Comparison of ENCODE assay signal across 8 mouse cellular contexts in the genomic region with DNA sequence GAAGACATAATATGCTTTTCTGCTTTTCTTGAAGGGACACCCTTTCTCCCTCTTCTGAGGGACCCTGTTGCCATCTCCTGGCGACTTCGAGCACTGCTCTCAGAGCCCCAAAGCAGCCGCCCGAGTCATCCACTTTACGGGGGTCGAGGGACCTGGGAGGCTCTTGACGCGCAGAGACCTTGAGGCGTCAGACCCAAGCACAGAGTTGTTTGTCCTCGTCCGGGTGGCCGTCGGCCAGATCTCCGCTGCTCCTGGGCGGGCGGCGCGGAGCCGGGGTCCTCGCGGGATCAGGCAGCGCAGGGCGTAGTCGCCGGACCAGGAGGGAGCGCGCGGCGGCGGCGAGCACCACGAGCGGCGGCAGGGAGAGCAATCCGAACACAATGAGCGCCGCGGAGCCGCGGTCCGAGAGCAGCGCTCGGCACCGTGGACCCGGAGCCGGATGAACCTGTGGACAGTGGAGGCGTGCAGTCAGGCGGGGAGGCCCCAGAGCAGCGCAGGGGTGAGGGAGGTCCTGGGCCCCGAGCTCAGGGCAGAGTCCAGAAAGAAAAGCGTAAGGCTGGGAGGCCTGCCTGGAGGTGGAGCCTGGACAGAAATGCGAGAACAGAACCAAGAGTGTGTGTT. TPM values are rescaled to one million over a fixed set of nuclear protein-coding genes. Genes with fewer than 3 reads are reported as not detected.
DNase-seq lines count a peak whose midpoint lies in the region; ATAC-seq and TF ChIP-seq lines count a peak whose summit lies in the region.

No protein-coding gene starts in this region.

- no peaks in the 10 kb centered on the region for H3K36me3 ChIP-seq in hindbrain, embryonic 16.5 days (ENCODE audit: control insufficient read depth, insufficient read depth, low read length)

- H3K9me3 ChIP-seq in hindbrain, embryonic 16.5 days (ENCODE audit: control insufficient read depth, low read length), result no peaks in the 10 kb centered on the region

- peak; percentile 84 to 94 for DNase-seq in adrenal gland, adult (ENCODE audit: inconsistent age in 2 of 2, low spot score in 1 of 2)
- DNase-seq in gastrocnemius, adult 2 months, result peak; percentile 91
- DNase-seq in left cerebral cortex, postnatal 36 days (ENCODE audit: low spot score in 2 of 2), result peak; percentile 82 to 83
- DNase-seq in mesoderm, embryonic 11.5 days (ENCODE audit: low read depth, low spot score), result peak; percentile 81
- peak; percentile 84 for DNase-seq in right cerebral cortex, postnatal 25 days

- H3K4me1 ChIP-seq in hindbrain, embryonic 16.5 days (ENCODE audit: control insufficient read depth, insufficient read depth, low read depth, low read length), result peaks cover 4% of the 10 kb centered on the region; the same call in 1 of the 2 replicates

- H3K4me3 ChIP-seq in gastrocnemius, adult 2 months, result peak overlapping the region; percentile 90
- H3K4me3 ChIP-seq in hindbrain, embryonic 16.5 days (ENCODE audit: low read length), result peak overlapping the region; percentile 69

- under 1% methylated on average over 52 of the region's 52 CpGs for WGBS in hindbrain, embryonic 16.5 days

- no peaks in the 10 kb centered on the region for H3K27me3 ChIP-seq in hindbrain, embryonic 16.5 days (replicated peaks; ENCODE audit: control insufficient read depth, insufficient read depth, low read length)

- H3K27ac ChIP-seq in gastrocnemius, adult 2 months, result peak overlapping the region; percentile 97
- peak overlapping the region; percentile 89 for H3K27ac ChIP-seq in hindbrain, embryonic 16.5 days (ENCODE audit: low read depth, low read length)

- ATAC-seq in common myeloid progenitor, adult 5-6 weeks (replicated peaks; ENCODE audit: low read depth, poor library complexity, severe bottlenecking), result peak; percentile 71
- peak; percentile 92 for ATAC-seq in hindbrain, embryonic 16.5 days
- ATAC-seq in activated CD4-positive, CD25-positive, alpha-beta regulatory T cell, adult 4 months, result no peak

- peak overlapping the region; percentile 80 for H3K4me2 ChIP-seq in hindbrain, embryonic 16.5 days (ENCODE audit: low read length)

- peak; percentile 88 for TF ChIP-seq CTCF in gastrocnemius, adult 2 months (IDR thresholded peaks at IDR 0.05)

- intact Hi-C loops in gastrocnemius, adult 2 months (cut with DNase I), result loop anchor here (1.0 kb wide), 1 partner anchor 14 kb away; no protein-coding TSS in a partner anchor
- intact Hi-C loops in left cerebral cortex, postnatal 36 days (cut with DNase I), result loop anchor here (2.0 kb wide), 1 partner anchor 13 kb away; no protein-coding TSS in a partner anchor

- peak overlapping the region; percentile 85 for H3K9ac ChIP-seq in hindbrain, embryonic 16.5 days (ENCODE audit: low read depth, low read length)

RNA-seq across cellular contexts. Expression of a gene that starts 1.5 kb away (rescaled TPM):
- not detected in 2 replicates for total RNA-seq in common myeloid progenitor, adult 5-6 weeks (2017)
- total RNA-seq in gastrocnemius, adult 2 months (2021), result 1 to 10 TPM in 1 of 2 experiments, under 1 TPM in 1; 0.66 to 1.1 TPM
- polyA plus RNA-seq in hindbrain, embryonic 16.5 days (2015; fragmentation: Nextera tagmentation; extraction: Ambion mirVana), result 0.89 and 1.3 TPM in 2 replicates
- total RNA-seq in left cerebral cortex, postnatal 36 days (2021), result 10 to 100 TPM; 18.3 to 30.0 TPM
- polyA plus RNA-seq in activated CD4-positive, CD25-positive, alpha-beta regulatory T cell, adult 4 months (2017; shearing (Covaris generic)), result under 1 TPM in 1 of 2 experiments, not detected in 1; 0.16 TPM

RNA-seq across cellular contexts. Expression of a gene that starts 6.0 kb away (rescaled TPM):
- not detected in 2 replicates for total RNA-seq in common myeloid progenitor, adult 5-6 weeks (2017)
- not detected for total RNA-seq in gastrocnemius, adult 2 months (2021)
- not detected in 2 replicates for polyA plus RNA-seq in hindbrain, embryonic 16.5 days (2015; fragmentation: Nextera tagmentation; extraction: Ambion mirVana)
- total RNA-seq in left cerebral cortex, postnatal 36 days (2021), result not detected
- polyA plus RNA-seq in activated CD4-positive, CD25-positive, alpha-beta regulatory T cell, adult 4 months (2017; shearing (Covaris generic)), result not detected

RNA-seq across cellular contexts. Expression of a gene that starts 9.7 kb away (rescaled TPM):
- total RNA-seq in common myeloid progenitor, adult 5-6 weeks (2017), result 0.27 and 0.29 TPM in 2 replicates
- total RNA-seq in gastrocnemius, adult 2 months (2021), result 1 to 10 TPM; 4.8 to 7.4 TPM
- 38.0 and 39.0 TPM in 2 replicates for polyA plus RNA-seq in hindbrain, embryonic 16.5 days (2015; fragmentation: Nextera tagmentation; extraction: Ambion mirVana)
- 10 to 100 TPM; 13.1 to 13.4 TPM for total RNA-seq in left cerebral cortex, postnatal 36 days (2021)
- polyA plus RNA-seq in activated CD4-positive, CD25-positive, alpha-beta regulatory T cell, adult 4 months (2017; shearing (Covaris generic)), result under 1 TPM in 1 of 2 experiments, not detected in 1; 0.09 TPM

RNA-seq across cellular contexts. Expression of a gene that starts 18.5 kb away (rescaled TPM):
- 55.4 and 70.3 TPM in 2 replicates for total RNA-seq in common myeloid progenitor, adult 5-6 weeks (2017)
- 10 to 100 TPM; 39.0 to 52.7 TPM for total RNA-seq in gastrocnemius, adult 2 months (2021)
- polyA plus RNA-seq in hindbrain, embryonic 16.5 days (2015; fragmentation: Nextera tagmentation; extraction: Ambion mirVana), result 251 and 267 TPM in 2 replicates
- total RNA-seq in left cerebral cortex, postnatal 36 days (2021), result 10 to 100 TPM; 77.3 to 91.6 TPM
- 100 to 1,000 TPM; 160 to 164 TPM for polyA plus RNA-seq in activated CD4-positive, CD25-positive, alpha-beta regulatory T cell, adult 4 months (2017; shearing (Covaris generic))

RNA-seq across cellular contexts. Expression of a gene that starts 23.3 kb away (rescaled TPM):
- total RNA-seq in common myeloid progenitor, adult 5-6 weeks (2017), result 77.0 and 120 TPM in 2 replicates
- 10 to 100 TPM; 25.4 to 35.3 TPM for total RNA-seq in gastrocnemius, adult 2 months (2021)
- 93.9 and 100 TPM in 2 replicates for polyA plus RNA-seq in hindbrain, embryonic 16.5 days (2015; fragmentation: Nextera tagmentation; extraction: Ambion mirVana)
- total RNA-seq in left cerebral cortex, postnatal 36 days (2021), result 10 to 100 TPM; 37.5 to 48.3 TPM
- 10 to 100 TPM; 16.3 to 21.0 TPM for polyA plus RNA-seq in activated CD4-positive, CD25-positive, alpha-beta regulatory T cell, adult 4 months (2017; shearing (Covaris generic))

Comparison
In these comparisons a context has a peak if more than half of its experiments do, and no peak if none do; other contexts are left out.
1. RNA of a gene that starts 1.5 kb away (total RNA-seq): 18.3 to 30.0 TPM in left cerebral cortex, postnatal 36 days; 0.66 to 1.1 TPM in gastrocnemius, adult 2 months and not detected in common myeloid progenitor, adult 5-6 weeks; every median in the first group is over 4 times any median in the second.
2. Peak in every context shown above with its lines, with median percentiles within 50 percentile points of each other: DNase-seq.